Mouse (Mus musculus) thymus, postnatal 10 days (tissue): ENCODE results near the gene Setdb1.

Experiments
- DNase-seq, 2 experiments: peaks; one replicate each; pipeline ENCODE4 v3.0.0; 2021; ENCODE audit warnings: low spot score in 2 of 2

Gene Setdb1

DNA sequence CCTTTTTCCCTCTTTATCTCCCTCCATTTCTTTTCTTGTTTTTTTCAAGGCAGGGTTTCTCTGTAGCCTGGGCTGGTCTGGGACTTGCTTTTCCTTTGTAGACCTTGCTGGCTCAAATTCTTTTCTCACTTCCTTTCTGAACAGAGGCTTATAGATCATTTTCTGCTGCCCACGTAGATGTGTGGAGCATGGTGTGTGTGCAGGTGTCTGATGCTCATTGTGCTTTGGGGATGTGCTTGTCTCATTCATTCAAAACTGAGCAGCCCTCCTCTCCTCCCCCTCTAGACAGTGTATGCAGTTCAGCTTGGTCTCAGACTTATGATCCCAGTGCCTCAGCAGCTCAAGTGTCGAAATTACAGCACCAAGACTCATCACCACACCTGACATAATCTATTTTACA lies 37.9 kb downstream of the Setdb1 start:
- no peak for DNase-seq

DNA sequence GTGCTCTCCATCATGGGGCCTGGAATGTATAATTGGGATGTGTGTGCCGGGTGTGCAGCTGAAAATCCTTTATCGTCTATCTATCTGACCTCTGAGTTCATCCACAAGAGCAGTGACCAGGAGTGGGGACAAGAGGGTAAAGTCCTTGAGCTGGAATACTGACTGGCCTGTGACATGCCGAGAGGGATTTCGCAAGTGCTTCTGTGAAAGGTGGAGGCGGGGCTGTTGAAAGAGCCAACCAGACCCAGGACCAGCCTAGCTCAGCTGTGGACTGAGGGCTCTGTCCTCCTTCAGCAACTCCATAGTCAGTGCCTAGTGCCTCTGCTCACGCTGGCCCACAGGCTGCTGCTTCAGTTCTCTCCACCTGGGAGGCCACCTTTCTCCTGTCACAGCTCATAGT lies 38.5 kb downstream of the Setdb1 start:
- DNase-seq = no peak

DNA sequence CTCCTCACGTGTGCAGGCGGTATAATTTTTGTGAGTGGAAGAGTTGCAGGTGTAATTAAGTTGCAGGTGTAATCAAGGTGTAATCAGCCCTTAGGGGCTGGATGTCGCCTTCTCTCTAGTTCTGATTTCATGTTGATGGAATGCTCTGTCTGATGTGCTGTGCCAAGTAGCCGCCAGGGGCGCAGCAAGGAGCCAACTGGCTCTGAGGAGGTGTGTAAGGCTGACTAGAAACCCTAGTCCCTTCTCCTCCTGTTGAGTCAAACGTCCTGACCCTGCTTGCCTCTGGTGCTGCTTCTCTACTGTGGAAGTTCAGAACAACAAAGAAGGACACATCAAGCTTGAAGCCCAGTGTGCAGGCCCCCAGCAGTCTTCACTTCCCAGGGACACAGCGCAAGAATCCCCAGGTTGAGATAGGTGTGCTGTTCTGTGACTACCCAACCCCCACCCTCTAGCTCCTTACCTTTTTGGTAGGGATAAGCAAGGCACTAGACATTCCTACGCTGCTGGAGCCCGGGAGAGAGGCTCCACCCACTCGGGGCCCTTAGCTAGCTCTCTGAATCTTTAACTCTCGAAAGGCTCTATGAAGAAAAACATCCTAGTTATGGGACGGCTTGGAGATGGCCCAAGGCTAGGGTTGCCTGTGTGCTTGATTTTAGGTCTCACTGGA lies 39.5 kb downstream of the Setdb1 start:
- DNase-seq = peak; percentile 31 to 63

DNA sequence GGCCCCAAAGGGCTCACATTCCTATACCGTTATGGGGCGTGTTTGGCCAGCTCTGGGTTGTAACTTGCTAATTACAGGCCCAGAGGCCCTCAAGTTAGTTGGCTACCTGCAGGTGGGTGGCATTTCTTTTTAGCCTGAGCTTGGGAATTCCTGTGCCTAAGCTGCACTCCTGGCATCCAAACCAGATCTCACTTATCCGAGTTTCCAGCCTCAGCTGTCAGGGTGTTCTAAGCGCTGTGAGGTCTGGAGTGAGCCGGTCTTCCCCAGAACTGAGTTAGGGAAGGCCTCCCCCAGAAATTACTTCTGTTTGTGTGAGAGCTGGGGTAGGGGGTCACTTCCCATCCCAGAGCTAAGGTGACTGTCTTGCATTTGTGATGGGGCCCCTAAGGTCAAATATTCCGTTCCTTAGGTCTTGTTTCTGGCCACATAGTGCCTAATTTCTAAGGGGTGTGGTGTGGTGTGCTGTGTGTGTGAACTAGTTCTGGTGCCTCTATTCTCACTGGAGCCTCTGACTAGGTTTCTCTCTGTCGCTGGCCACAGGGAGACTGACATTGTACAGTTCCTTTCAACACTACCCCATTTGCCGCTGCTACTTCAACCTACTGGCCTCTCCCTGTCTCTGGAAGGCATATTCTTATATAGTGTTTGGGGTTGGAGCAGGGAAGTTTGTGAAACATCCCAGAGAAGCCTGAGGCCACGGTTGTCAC lies 41.0 kb downstream of the Setdb1 start:
- DNase-seq = no peak

DNA sequence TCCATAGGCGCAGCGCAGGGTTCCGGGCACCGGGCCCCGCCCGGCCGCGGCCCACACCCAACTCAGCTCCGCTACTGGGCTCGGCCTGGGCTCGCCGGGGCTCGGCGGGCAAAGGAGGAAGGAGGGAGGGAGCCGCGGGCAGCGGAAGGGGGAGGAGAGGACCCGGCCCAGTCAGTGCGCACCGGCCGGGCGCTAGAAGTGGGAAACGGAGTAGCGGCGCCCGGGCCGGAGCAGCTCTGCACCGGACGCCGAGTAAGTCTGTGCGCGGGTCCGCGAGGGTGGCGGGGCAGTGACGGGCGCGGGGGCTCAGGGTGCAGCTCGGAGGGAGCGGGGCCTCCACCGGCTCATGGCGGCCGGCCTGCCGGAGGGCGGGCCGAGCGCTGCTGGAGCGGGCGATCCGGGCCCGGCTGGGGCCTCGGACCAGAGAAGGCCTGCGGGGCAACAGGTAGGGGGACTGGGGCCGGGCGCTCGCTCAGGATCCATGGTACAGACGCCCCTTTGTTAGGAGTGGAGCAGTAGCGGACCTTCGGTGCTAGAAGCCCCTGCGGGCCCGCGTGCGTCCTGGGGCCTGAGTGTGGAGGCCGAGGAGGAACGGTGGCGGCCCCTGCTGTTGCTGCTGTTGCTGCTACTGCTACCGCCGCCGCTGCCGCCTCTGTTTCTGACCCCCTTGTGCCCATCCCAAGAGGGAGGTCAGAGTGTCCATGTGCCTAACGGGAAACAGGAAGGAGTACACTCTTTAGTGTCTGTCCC lies 41.7 kb downstream of the Setdb1 start:
- peak; percentile 86 to 88 for DNase-seq

DNA sequence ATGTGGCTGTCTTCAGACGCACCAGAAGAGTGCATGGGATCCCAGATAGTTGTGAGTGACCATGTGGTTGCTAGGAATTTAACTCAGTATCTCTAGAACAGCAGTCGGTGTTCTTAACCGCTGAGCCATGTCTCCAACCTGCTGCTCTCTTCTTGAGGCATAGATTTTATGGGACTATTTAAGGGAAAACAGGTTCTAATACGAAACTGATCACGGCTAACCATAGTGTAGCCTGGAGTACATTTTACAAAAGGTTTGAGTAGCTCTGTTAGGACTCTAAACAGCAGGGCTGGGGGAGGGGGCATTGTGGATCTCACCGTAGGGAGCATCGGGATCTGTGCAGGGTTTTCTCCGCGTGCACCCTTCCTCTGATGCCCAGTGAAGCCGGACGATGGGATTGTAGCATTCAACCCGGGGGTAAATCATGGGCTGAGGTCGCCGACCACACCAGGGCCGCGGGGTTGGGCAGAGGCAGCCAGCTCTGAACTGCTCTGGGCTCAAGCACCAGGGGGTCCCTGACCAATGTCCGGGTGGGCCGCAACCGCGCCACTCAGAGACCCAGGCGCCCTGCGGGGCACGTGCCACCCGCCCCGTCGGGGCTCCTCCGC lies 42.4 kb downstream of the Setdb1 start, which contains the start of gene Cers2:
Gene Cers2 (plus strand): TSS at position 306 of the 608 bp plus-strand sequence.
- no peak for DNase-seq

DNA sequence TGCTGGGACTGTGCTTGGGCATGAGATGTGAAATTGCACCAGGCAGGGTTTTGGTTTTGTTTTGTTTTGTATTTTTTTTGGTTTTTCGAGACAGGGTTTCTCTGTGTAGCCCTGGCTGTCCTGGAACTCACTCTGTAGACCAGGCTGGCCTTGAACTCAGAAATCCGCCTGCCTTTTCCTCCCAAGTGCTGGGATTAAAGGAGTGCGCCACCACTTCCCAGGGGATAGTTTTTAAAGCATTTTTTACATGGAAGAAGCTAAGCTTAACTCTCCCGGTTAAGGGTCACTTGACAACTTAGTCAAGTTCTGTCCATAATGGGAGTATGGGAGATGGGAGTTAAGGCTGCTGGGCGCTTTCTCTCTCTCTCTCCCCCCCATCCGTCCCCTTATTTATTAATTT lies 42.9 kb downstream of the Setdb1 start:
- DNase-seq = no peak

DNA sequence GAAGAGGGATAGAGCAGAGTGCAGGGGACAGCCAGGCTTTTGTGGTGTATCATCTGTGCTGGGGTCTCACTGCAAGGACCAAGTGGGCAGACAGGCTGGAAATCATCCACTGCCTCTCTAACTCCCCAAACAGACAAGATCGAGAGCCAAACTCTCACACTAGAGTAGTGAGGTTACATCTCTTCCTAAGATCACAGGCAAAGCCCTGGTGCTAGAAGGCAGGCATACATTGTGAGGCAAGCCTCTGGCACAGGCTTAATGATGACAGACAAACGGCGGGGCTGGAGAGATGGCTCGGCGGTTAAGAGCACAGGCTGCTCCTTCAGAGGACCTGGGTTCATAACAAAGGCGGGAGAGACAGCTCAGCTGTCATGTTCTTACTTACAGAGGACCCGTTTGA lies 43.5 kb downstream of the Setdb1 start:
- DNase-seq = no peak

DNA sequence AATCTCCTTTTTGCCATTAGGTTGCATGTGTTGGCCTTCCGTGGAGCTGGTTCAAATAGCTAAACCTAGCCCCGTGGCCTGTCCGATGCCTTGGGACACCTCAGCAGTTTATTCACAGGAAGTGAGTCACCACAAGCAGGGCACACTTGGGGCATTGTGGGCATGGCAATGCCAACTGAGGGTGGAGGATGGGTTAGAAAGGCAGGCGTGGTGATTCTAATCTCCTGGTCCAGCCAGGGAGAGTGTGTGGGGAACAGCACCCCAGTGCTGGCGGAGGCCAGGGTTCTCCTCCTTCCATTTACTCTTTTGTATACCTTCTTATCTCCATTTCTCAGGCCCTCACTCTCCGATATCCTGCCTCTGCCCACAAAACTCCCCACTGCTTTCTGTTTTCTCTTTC lies 44.4 kb downstream of the Setdb1 start:
- DNase-seq = no peak

DNA sequence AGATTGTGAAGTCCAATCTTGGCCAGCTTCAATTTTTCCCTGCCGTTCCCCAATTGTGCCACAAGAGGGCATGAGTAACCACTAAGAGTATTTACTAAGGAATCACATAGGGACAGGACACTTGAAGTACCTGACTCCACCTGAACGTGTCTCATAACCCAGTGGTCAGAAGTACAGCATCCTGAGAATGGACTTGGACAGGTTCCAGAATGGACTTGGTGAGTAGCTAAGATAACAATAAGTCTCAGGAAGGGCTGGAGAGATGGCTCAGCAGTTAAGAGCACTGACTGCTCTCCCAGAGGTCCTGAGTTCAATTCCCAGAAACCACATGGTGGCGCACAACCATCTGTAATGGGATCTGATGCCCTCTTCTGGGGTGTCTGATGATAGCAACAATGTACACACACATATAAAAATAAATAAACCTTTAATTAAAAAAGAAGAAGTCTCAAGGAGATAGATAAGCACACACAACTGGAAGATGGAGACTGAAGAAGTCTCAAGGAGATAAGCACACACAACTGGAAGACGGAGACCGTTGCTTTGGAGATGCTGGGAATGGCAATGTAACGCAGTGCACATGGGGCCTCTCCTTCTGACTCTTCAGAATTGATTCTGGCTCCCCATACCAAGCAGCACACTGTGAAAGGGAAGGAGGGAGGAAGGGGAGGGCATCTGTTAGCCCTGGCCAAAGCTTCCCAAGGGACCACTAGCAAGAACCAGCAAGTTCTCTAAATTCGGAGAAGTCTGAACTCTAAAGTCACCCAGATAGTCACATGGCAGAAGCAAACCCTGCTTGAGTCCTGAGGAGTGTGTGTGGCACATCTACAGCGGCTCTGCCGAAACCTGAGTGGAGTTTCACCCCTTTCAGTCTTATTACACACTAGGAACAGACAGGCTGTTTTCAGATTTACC lies 45.8 kb downstream of the Setdb1 start:
- peak in 1 of 2 experiments; percentile 35 for DNase-seq

DNA sequence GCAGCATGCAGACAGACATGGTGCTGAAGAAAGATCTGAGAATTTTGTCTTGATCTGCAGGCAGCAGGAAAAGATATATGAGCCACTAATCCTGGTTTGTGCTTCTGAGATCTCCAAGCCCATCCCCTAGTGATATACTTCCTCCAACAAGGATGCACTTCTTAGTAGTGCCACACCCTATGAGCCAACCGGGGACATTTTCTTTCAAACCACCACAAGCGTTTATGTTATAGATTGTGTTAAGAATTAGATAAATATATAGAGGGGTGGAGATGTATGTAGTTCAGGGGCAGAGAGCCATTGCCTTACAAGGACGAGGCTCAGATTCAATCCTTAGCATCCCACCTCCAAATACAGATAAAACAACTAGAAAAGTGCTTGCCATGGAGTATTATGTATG lies 46.5 kb downstream of the Setdb1 start:
- DNase-seq = no peak

DNA sequence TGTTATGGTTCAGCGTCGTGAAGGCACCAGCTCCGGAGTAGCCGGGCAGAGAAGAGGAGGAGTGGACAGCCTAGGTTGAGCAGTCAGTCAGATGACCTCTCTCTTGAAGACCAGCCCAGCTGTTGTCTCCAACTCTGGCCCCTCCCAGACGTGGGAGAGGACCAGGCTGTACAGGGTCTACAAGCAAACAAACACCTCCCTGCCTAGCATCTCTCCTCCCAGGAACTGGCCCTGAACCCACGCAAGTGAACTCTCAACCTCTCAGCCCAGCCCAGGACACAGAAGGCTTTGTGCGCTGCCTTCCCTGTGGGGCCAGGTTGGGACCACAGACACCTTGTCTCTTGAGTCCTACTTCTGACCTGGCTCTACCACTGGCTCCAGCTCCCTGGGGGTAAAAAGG lies 49.9 kb downstream of the Setdb1 start, which contains the start of gene Anxa9:
Gene Anxa9 (minus strand): TSS at position 77 of the 400 bp plus-strand sequence.
- no peak for DNase-seq

DNA sequence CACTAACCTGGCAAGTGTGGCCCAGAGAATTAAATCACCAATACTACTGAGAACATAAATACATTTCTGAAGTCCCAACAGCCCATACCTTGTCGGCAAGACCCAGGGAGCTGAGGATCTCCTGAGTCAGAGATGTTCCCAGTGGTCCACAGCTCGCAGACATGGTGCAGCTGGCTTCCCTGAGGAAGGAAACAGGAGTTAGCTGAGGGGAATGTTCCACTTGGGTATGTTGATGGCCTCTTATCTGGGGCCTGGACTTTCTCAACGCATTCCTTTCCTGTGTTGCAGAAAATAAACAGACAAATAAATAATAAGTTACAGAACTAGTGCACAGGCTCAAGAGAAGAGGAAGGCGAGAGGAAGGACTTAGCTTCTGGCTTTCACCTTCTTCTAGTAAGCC lies 50.8 kb downstream of the Setdb1 start:
- no peak for DNase-seq

DNA sequence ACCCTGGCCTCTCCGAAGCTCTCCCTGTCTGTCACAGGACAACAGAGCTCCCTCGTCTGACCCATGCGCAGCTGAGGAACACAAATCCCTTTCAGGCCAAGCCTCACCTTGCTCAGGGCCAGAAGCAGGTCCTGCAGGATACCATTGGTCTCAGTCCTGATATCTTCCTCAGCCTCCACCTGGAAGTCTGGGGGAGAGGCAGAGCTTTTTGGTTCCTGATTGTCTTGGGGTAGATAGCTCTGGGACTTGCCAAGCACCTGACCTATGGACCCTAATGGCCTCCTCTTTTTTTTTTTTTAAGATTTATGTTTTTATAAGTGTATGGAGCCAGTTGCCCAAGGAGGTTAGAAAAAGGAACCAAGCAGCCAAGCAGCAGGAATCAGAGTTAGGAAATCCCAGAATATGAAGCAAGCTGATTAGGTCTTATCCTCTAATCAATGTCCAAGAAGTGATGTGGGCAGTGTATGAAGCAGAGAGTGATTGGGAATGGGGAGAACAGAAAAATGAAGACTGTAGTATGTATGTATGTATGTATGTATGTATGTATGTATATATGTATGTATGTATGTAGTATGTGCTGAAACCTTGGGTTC lies 55.7 kb downstream of the Setdb1 start:
- no peak for DNase-seq

DNA sequence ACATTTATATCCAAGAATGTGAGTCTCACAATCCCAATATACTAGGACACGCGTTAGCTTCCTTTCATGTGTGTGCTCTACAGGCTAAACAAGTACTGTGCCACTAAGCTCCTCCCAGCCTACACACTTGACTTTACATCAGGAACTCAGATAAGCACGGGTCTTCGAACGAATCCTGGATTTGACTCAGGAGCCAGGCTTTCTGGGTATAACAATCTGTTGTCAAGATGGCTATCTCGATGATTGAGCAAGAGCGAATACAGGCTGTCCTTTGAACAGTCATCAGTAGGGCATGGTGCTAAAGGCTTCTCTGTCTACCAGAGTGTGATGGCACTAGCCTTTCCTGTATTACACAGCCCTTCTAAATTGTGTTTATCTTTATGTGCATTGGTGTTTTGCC lies 59.0 kb downstream of the Setdb1 start:
- DNase-seq = no peak

DNA sequence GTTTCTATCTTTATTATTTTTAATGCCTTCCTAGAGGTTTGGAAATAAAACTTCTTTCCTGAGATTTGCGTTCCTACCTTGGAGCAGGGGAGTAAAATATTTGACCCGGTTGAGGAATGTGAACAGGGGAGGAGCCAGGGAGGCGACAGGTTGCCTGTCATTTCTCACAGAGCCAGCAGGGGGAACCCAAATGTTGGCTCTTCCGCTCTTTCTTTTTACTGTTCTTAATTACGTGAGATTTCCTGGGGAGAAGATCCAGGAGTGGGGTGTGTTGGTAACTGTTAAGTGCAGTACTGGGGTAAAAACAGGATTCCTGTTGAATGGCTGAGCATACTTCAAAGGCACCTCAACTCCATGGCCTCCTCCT lies 60.9 kb downstream of the Setdb1 start:
- DNase-seq = peak in 1 of 2 experiments; percentile 55

DNA sequence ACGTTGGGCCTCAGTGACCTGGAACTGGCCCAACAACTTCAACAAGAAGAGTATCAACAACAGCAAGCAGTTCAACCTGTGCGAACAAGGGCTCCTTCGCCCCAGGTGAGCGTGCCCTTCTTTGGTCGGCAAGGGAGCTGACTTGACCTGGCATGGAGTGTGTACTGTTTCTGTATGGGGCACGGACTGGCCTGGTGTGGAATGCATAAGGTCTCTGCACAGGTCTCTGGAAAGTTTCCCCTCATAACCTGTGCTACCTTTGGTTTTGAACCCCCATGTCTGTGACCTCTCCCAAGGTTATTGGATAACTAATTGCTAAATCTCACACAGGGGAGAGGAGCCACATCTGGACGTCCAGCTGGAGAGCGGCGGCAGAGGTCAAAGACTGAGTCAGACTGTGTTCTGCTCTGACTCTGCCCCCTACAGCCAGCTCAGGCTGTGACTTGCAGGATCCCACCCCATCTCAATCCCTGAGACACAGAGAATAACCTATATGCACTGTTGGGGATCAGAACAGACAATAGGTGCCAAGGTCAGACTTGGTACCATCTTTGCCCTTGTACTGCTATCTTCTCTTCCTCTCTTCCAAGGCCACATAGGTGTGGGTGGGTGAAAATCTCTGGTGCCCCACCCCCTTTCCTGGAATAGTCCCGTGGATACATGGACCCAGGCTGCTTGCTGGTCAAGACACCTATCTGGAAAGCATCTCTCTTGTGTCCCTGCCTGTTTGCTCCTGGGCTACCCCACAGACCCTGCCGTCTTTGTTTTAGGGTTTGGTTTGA lies 61.5 kb downstream of the Setdb1 start:
- no peak for DNase-seq

DNA sequence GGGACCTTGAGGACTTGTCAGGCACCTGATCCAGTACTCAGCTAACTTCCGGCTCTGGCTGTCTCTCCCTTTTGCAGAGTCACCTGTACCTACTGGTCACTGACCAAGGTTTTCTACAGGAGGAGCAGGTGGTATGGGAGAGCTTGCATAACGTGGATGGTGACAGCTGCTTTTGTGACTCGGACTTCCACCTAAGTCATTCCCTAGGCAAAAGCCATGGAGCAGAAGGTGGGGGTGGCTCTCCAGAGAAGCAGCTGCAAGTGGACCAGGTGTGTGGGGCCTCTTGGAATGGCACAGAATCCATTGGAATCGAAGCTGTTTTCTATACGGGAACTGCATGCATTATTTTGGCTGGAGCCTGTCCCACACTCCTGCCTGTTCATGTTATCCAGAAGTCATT lies 62.3 kb downstream of the Setdb1 start:
- DNase-seq = no peak

DNA sequence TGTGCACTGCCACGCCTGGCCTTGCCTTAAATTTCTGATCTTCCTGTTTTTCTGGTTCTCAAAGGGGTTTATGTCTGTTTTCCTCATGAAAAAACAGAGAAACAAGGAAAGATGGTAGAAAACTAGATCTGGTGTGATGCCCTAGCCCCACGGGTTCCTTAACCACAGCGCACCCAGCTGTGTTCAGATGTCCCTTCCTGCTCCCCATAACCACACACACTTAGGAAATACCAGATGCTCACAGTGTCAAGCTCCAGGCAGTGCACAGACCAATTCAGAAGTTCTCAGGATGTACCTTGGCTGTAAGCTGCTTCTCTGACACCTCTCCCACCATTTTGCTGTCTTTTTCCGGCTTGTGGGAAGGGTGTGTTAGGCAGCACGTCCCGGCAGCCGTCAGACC lies 62.7 kb downstream of the Setdb1 start:
- DNase-seq = no peak

DNA sequence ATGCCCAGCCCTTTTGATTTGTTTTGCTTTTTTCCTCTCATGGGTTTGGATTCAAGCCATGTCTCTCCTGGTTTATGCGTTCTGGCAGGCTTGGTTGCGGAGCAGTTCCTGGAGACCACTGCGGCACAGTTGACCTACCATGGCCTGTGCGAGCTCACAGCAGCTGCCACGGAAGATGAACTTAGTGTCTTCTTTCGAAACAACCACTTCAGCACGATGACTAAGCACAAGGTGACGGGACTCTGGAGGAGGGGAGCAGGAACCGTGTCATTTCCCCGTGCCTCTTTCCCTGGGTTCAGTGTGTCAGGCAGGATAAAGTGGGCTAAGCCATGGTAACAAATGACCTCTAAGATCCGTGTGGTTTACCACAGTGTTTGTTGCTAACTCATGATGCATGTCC lies 63.5 kb downstream of the Setdb1 start:
- DNase-seq = no peak
